Mouse (Mus musculus) heart, embryonic 11.5 days (tissue): ENCODE measurements around the gene Krtap24-1. TPM values are rescaled to one million over a fixed set of nuclear protein-coding genes. Genes with fewer than 3 reads are reported as not detected.

Source experiments
- ATAC-seq: fragments of 200-750 bp; cut with Nextera tagmentation; replicated peaks from 2 replicates; pipeline ENCODE4 v1.8.0; 2017; ENCODE audit warnings: moderate library complexity; ENCODE audit not compliant: insufficient number of reproducible peaks, low FRiP score, low TSS enrichment
- H3K27ac ChIP-seq: fragments of 300-500 bp; sonication (generic); 2 replicates; pipeline ENCODE4 v1.5.1; 2014; ENCODE audit warnings: mild to moderate bottlenecking, low read depth, low read length
- H3K27me3 ChIP-seq: fragments of 300-500 bp; sonication (generic); 2 replicates; pipeline ENCODE4 v1.6.1; 2014; ENCODE audit warnings: mild to moderate bottlenecking, low read length, mixed read lengths; ENCODE audit not compliant: control insufficient read depth, insufficient read depth
- H3K36me3 ChIP-seq: fragments of 300-500 bp; sonication (generic); 2 replicates; pipeline ENCODE4 v1.6.1; 2014; ENCODE audit warnings: mild to moderate bottlenecking, low read length, moderate library complexity, mixed read lengths; ENCODE audit not compliant: control insufficient read depth, insufficient read depth
- H3K4me1 ChIP-seq: fragments of 300-500 bp; sonication (generic); 2 replicates; pipeline ENCODE4 v1.6.1; 2014; ENCODE audit warnings: low read length; ENCODE audit not compliant: control insufficient read depth, insufficient read depth
- H3K4me2 ChIP-seq: fragments of 300-500 bp; sonication (generic); 2 replicates; pipeline ENCODE4 v1.6.1; 2014; ENCODE audit warnings: mild to moderate bottlenecking, moderate library complexity
- H3K4me3 ChIP-seq: fragments of 300-500 bp; sonication (generic); 2 replicates; pipeline ENCODE4 v1.5.1; 2014; ENCODE audit warnings: low read depth, low read length
- H3K9ac ChIP-seq: fragments of 300-500 bp; sonication (generic); 2 replicates; pipeline ENCODE4 v1.6.1; 2014; ENCODE audit warnings: mild to moderate bottlenecking, low read depth, low read length, moderate library complexity
- H3K9me3 ChIP-seq: fragments of 300-500 bp; sonication (generic); replicated peaks from 2 replicates; pipeline ENCODE4 v1.6.1; 2016; ENCODE audit warnings: low read length; ENCODE audit not compliant: control insufficient read depth
- WGBS: fragments of 180-500 bp; shearing (Covaris S2); extraction: QIAGEN DNeasy Blood & Tissue Kit; methylation state at CpG from one replicate; pipeline ENCODE4 v1.1.7; 2014; ENCODE audit not compliant: insufficient replicate concordance; 5-methylcytosine and 5-hydroxymethylcytosine counted together
- polyA plus RNA-seq: library from polyadenylated mRNA; unstranded; fragments of >200 nt; fragmentation: Nextera tagmentation; extraction: Ambion mirVana; gene quantifications from 2 replicates; pipeline ENCODE4 v1.2.1, GENCODE M21; 2014

The Krtap24-1 gene
- polyA plus RNA-seq, 1 experiment from 2014 or later: not detected

DNA sequence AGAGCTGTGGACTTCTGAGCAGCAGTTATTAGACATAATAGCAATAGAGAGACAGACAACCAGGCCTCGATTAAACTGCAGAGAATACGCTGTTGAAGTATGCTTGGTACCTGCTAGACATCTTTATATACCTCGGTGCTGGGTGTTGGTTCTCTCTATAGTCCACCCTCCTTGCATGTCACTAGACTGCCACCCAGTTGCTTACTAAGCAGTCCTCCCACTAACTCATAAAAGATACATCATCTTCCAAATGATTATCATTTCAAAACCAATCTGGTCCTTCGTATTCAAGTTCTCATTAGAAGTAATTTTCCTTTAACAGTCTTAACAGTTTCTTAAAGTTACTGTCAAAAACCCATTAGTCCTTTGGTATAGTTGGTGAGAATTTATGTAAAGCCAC lies 15.5 kb upstream of the Krtap24-1 start, which contains the start of gene 2310079G19Rik:
2310079G19Rik (minus strand) TSS at position 101 of the 400 bp plus-strand sequence.
- WGBS: 78% methylated on average over 4 of the region's 4 CpGs
- no peak for ATAC-seq
- no peak within 1 kb of the TSS for H3K9ac ChIP-seq

DNA sequence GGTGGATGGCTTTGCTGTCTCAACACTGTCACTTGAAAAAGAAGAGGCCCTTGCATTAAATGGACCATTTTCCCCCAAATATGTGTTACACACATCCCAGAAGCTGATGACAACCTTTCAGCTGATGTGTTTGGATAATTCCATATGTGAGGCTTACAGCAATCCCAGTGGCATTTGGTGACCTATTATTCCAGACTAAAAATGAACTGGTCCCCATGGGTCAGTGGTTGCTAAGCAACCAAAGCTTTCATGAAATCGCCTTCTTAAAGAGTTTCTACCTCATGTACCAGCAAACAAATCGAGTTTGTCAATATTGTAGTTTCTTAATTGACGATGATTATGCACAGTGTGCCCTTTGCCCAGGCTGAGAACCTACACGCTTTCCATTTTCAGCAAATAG lies 633 bp upstream of the Krtap24-1 start:
- WGBS: 79% methylated on average over 4 of the region's 4 CpGs
- no peaks in the 10 kb centered on the region for H3K4me1 ChIP-seq
- no peaks in the 10 kb centered on the region for H3K36me3 ChIP-seq
- no peaks in the 10 kb centered on the region for H3K9me3 ChIP-seq
- no peak for ATAC-seq
- no peak overlapping the region for H3K4me2 ChIP-seq
- no peak overlapping the region for H3K9ac ChIP-seq
- no peak overlapping the region for H3K27ac ChIP-seq
- no peaks in the 10 kb centered on the region for H3K27me3 ChIP-seq
- no peak overlapping the region for H3K4me3 ChIP-seq

More for the DNA sequence above, 15.5 kb upstream of the Krtap24-1 start, which contains the start of gene 2310079G19Rik:
- H3K4me2 ChIP-seq: no peak within 1 kb of the TSS
- no peak within 1 kb of the TSS for H3K4me3 ChIP-seq
- H3K36me3 ChIP-seq: no peaks in the 10 kb centered on the region
- no peaks in the 10 kb centered on the region for H3K27me3 ChIP-seq
- no peak within 1 kb of the TSS for H3K27ac ChIP-seq
- H3K9me3 ChIP-seq: no peaks in the 10 kb centered on the region
- H3K4me1 ChIP-seq: no peaks in the 10 kb centered on the region

DNA sequence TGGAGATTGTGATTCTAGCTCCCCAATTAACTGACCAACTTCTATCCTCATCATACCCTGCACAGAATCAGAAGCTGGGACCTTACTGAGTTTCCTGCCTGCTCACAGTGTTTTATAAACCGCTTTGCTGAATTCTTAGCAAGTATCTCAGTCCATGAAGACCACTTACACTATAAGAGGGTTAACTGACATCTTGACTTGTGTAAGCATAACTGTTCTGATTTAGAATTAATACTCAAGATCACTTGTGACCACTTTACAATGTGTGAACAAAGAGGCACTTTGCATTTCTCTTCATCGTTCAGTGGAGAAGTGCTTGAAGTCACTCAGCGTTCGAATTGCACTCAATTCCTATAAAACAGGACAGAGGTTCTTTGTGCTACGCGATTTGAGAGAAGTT lies 7.5 kb downstream of the Krtap24-1 start:
- Histone ChIP-seq H3K4me3 (no peak overlapping the region), H3K9me3 (no peaks in the 10 kb centered on the region), H3K4me2 (no peak overlapping the region), H3K36me3 (no peaks in the 10 kb centered on the region), H3K9ac (no peak overlapping the region), H3K4me1 (no peaks in the 10 kb centered on the region), H3K27ac (no peak overlapping the region), H3K27me3 (no peaks in the 10 kb centered on the region)
- WGBS: 82% methylated on average over 6 of the region's 6 CpGs
- no peak for ATAC-seq

DNA sequence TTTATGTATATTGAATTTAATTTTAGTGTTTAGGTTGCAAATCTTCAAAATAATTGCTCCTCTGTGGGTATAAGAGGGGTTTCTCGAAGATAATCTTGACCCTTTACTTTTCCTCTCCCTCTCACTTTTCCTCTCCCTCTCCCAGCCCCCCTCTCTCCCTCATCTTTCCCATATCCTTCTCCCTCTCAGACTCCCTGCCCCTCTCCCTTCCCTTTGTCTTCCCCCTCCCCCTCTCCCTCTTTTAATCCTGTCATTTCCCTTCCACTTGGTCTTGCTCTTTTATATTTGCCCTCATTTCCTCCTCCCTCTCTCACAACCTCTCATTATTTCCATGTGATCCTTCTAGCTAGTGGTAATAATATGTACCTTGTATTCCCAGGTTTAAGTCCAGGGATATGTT lies 9.6 kb downstream of the Krtap24-1 start:
- 48% methylated on average over 1 of the region's 1 CpGs for WGBS

DNA sequence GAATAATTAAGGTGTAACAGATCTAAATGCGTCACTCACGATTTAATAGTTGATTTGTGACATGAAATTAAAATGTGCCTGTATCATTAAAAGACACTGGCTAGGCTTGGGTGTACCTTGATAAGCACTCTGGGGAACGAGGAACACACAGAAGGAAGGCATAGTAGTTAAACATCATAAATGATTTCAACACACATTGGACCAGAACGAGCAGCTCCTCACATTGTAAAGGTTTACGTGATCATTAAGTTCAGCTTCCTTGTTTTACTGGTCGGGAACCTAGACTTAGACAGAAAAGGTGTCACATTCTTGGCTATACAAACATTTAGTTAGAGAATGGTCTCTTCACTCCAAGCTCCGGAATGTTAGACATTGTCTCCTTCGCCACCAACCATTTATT lies 11.8 kb downstream of the Krtap24-1 start:
- ATAC-seq: no peak
- no peak overlapping the region for H3K4me2 ChIP-seq
- no peaks in the 10 kb centered on the region for H3K27me3 ChIP-seq
- WGBS: 77% methylated on average over 8 of the region's 8 CpGs
- no peak overlapping the region for H3K27ac ChIP-seq
- H3K9ac ChIP-seq: no peak overlapping the region
- no peaks in the 10 kb centered on the region for H3K4me1 ChIP-seq
- no peaks in the 10 kb centered on the region for H3K9me3 ChIP-seq
- H3K4me3 ChIP-seq: no peak overlapping the region
- no peaks in the 10 kb centered on the region for H3K36me3 ChIP-seq

More for the DNA sequence above, 9.6 kb downstream of the Krtap24-1 start:
- H3K27me3 ChIP-seq: no peaks in the 10 kb centered on the region
- H3K4me2 ChIP-seq: no peak overlapping the region
- H3K4me1 ChIP-seq: no peaks in the 10 kb centered on the region
- no peaks in the 10 kb centered on the region for H3K36me3 ChIP-seq
- H3K4me3 ChIP-seq: no peak overlapping the region
- H3K9me3 ChIP-seq: no peaks in the 10 kb centered on the region
- H3K27ac ChIP-seq: no peak overlapping the region
- H3K9ac ChIP-seq: no peak overlapping the region
- ATAC-seq: no peak

DNA sequence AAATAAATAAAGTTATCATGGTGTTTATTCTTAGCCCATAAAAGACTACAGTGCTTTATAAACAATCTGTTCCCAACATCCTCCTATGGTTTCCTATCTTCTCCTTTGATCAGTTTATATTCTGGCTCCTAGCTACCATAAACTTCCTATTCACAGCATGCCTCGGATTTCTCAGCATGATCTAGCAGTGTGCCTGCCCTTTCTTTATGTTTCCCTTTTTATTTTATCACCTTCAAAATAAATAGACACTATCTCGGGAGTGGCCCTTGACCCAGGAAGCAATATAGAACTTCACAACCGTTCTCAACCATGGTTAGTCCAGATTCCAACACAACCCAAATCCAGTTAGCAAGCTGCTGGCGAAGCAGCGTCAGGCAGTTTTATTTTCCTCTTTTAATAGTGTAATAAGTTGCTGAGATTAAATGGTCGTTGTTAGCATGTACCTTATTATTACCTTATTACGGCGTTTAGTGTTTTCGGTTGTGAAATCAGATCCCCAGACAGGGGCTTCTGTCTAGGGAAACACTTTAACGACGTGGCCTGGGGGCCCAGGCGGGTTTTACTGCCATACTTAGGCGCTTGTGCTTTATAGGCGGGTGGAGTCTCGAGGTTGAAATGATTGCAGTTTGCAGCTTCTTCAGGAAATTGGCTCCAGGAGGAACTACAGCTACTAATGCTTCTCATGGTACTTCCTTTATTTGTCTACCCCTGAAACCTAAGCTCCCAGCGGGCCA lies 12.4 kb downstream of the Krtap24-1 start:
- ATAC-seq: no peak
- no peak overlapping the region for H3K4me2 ChIP-seq
- H3K27ac ChIP-seq: no peak overlapping the region
- H3K9me3 ChIP-seq: no peaks in the 10 kb centered on the region
- no peak overlapping the region for H3K4me3 ChIP-seq
- H3K36me3 ChIP-seq: no peaks in the 10 kb centered on the region
- H3K27me3 ChIP-seq: no peaks in the 10 kb centered on the region
- no peaks in the 10 kb centered on the region for H3K4me1 ChIP-seq
- 63% methylated on average over 16 of the region's 16 CpGs for WGBS
- H3K9ac ChIP-seq: no peak overlapping the region

DNA sequence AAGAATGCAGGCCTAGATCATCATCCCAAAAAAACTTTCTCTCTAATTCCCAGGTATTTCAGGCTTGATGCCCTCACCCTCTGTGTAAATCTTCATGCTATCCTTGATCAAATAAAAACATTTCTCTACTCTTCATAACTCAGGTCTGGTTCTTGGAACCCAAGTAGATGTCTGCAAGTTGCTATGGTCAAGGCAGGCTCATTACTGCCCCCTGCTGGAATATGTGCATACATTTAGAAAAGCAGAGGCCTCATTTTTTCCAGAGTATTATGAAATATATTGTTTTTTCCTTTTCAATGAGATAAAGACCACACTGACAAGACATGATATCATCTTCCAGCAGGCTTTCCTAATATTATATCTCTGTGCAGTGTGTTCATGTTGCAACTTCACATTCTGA lies 19.3 kb downstream of the Krtap24-1 start:
- Histone ChIP-seq H3K4me3 (no peak overlapping the region), H3K27me3 (no peaks in the 10 kb centered on the region), H3K4me1 (no peaks in the 10 kb centered on the region), H3K27ac (no peak overlapping the region), H3K9ac (no peak overlapping the region), H3K9me3 (no peaks in the 10 kb centered on the region), H3K4me2 (no peak overlapping the region), H3K36me3 (no peaks in the 10 kb centered on the region)
- no peak for ATAC-seq

DNA sequence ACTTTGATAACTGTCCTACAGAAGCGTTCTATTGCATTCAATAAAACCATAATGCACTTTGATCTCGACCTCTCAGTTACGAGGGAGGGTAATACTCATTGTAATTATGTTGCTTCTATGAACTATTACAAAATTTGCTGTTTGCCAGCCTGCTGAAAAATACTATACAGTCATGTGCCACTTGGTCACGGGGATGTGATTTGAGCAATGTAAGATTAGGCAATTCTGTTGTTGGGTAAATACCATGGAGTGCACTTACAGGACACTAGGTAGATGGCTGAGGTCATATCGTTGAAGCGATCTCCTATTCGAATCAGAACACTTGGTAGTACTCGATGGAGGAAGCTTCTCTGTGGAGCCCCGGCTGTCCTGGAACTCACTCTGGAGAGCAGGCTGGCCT lies 28.7 kb downstream of the Krtap24-1 start:
- Histone ChIP-seq H3K4me3 (no peak overlapping the region), H3K4me2 (no peak overlapping the region), H3K9me3 (no peaks in the 10 kb centered on the region), H3K36me3 (no peaks in the 10 kb centered on the region), H3K4me1 (no peaks in the 10 kb centered on the region), H3K27ac (no peak overlapping the region), H3K27me3 (no peaks in the 10 kb centered on the region), H3K9ac (no peak overlapping the region)
- 86% methylated on average over 9 of the region's 9 CpGs for WGBS
- no peak for ATAC-seq
